Mouse (Mus musculus) embryonic stem cell, embryonic (primary cell): ENCODE data around the gene Cobll1.

ENCODE experiments used
- CTCF ChIA-PET, 4 experiments: fragments of 300-600 bp in 2 of 4; fragments of 350-600 bp in 2 of 4; sonication (Branson Sonifier 250); formaldehyde crosslinking; loops; one replicate each; lab custom pipeline; 2022; ENCODE audit warnings: inconsistent platforms in 2 of 4; lab: Charles Lee
- POLR2A ChIA-PET, 4 experiments: fragments of 300-600 bp in 2 of 4; fragments of 350-600 bp in 2 of 4; sonication (Branson Sonifier 250); formaldehyde crosslinking; loops; one replicate each; lab custom pipeline; 2022; ENCODE audit warnings: antibody characterized with exemption in 4 of 4, inconsistent platforms in 1 of 4; lab: Charles Lee

Cobll1 gene

DNA sequence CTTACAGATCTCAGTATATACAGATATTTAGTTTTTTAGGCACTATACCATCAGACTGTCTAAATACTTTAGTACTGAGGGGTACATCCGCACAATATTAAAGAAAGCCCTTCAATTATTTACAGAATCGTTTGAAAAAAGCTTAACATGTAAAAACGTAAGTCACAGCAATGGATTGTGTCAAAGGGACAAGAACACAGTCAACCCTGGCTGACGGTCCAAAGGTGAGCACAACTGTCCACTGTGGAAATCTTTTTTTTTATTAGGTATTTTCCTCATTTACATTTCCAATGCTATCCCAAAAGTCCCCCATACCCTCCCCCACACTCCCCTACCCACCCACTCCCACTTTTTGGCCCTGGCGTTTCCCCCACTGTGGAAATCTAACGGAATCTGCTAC is 67.1 kb downstream of the Cobll1 start:
- ChIA-PET POLR2A (interaction anchor here in 1 of 4 experiments (0.7 kb wide), 1 partner anchor 17 kb away, joined by 3 read pairs; no protein-coding TSS in a partner anchor), CTCF (no interaction called here)

DNA sequence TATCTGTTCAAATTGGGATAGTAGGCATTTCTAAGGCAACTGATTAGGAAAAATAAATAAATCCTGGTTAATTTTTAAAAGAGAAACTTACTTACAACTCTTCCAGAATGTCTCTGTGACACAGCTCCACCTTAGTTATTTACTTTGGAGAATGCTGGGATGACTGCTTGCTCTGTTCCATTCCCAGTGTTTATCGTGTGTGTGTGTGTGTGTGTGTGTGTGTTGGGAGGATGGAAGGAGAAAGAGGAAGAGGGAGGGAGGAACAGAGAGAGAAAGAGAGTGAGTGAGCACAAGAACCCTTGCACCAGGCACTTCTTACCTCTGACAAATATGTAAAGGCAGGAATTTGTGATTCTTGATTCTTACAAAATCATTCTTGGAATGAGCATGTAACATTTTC is 67.7 kb downstream of the Cobll1 start:
- POLR2A ChIA-PET, result no interaction called here
- CTCF ChIA-PET, result no interaction called here

- CTCF ChIA-PET, result no interaction called here
- POLR2A ChIA-PET, result no interaction called here
Observed at GRCm38 (mm10) chr2:65170693-65171456, 68.3 kb downstream of the Cobll1 start.

DNA sequence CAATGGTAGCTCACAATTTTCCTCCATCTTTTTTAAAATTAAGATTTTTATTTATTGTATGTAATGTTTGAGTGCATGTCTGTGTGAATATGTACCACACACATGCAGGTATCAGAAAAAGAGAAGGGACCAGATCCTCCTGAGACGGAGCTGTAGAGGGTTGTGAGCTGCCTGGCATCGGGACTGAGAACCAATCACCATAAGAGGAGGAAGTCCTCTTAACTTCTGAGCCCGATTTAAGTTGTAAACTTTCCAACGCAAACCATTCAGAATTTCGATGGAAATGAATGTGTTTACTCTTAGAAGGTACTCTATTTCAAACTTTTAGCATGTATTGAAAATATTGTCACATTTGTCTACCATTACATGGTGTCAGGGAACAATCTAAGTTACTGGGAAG is 68.9 kb downstream of the Cobll1 start:
- POLR2A ChIA-PET, result interaction anchor here in 1 of 4 experiments (0.7 kb wide), 1 partner anchor 12 kb away, joined by 3 read pairs; no protein-coding TSS in a partner anchor
- CTCF ChIA-PET, result no interaction called here

DNA sequence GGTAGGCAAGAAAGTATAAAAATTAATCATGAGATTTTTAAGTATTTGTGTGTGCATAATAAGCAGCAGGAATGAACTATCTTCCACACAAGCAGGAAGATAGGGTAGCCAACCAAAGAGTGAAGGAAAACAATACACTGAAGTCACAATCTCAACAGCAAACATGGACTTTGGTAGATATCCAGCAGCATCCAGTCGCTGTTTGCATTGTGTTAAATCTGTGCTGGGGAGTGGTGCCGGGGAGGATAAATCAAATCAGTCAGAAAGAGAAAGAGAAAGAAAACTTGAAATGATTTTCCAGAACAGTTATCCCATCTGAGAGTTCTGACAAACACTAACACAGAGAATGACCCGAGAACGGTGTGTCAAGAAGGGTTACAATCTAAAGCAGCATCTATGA is 75.2 kb downstream of the Cobll1 start:
- CTCF ChIA-PET, result no interaction called here
- POLR2A ChIA-PET, result no interaction called here

DNA sequence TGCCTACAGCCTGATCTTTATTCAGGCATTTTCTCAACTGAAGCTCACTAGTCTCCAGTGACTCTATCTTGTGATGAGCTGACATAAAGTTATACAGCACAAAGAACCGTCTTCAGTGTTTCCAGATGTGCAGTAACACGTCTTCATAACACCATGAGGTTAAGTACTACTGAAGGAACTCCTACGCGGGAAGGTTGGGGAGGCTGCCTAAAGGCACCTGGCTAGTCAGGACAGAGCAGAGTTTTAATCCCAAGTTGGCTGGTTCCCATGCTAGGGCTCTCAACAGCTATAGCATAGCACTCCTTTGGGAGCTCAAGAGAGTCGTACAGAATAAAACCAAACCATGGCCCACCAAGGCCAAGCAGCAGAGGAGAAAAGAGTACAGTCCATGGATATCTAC is 76.6 kb downstream of the Cobll1 start:
- CTCF ChIA-PET, result no interaction called here
- POLR2A ChIA-PET, result no interaction called here

DNA sequence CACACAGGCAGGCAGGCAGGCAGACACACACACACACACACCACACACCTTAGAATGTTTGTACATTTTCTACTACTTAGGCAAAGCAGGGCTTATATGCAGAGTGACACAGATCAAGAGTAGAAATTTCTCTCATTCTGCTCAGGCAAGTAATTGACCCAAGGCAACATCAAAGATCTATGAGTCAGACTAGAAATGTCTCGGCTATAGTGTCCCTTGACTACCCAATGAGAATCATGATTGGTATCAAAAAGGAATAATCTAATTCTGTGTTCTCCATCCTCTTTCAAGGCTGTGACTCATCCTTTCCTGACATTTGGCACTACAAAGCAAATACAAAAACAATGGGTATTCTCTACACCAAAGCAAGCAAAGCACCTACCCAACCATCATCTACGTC is 77.5 kb downstream of the Cobll1 start:
- ChIA-PET CTCF (no interaction called here), POLR2A (no interaction called here)

DNA sequence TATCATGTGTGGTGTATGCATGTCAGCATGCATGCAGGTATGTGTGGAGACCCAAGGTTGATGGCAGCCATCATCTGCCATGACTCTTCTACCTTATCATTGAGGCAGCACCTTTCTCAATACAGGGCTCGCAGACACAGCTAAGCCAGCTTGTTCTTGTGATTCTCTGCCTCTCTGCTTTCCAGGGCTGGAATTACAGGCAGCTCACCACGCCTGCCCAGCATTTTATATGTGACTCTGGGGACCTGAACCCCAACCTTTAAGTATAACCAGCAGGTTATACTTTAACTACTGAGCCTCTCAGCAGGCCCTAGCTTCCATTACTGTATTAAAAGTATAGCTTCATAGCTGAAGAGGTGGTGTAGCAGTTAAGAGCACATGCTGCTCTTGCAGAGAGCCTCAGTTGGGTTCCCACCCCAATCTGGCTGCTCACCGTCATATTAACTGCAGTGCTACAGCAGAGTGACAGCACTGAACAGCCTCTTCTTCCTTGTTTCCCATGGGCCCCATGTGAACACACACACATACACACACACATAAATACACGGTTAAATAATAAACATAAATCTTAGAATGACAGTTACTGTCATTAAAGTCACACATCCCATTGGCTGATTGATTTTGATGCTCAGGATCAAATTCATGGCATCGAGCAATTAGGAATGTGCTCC is 81.1 kb downstream of the Cobll1 start:
- CTCF ChIA-PET, result interaction anchor here in 1 of 4 experiments (0.8 kb wide), 1 partner anchor 118 kb away, joined by 3 read pairs; no protein-coding TSS in a partner anchor
- POLR2A ChIA-PET, result interaction anchor here in 1 of 4 experiments (0.7 kb wide), 1 partner anchor 177 kb away, joined by 3 read pairs; no protein-coding TSS in a partner anchor

DNA sequence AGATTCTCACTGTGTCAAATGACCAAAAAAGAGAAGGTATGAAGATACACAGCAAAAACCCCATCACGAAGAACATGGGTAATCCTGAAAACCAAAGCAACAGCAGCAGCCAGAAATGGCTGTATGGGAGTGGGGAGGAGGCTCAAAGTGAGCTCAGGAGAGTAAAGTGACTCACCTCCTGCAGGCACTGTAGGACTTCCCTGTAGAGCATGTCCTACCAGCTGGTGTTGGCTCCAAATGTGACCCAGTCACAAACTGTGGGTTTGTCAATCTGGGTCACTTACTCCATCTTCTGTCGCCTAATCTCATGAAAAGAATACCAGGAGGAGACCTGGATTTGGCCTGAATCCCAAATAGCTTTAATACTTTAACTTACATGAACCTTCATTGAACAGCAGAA is 81.9 kb downstream of the Cobll1 start:
- CTCF ChIA-PET, result interaction anchor here in 1 of 4 experiments (0.8 kb wide), 1 partner anchor 119 kb away, joined by 3 read pairs; no protein-coding TSS in a partner anchor
- POLR2A ChIA-PET, result no interaction called here

GRCm38 (mm10) chr2:65148928-65149327 is 90.3 kb downstream of the Cobll1 start:
- ChIA-PET POLR2A (no interaction called here), CTCF (interaction anchor here in 1 of 4 experiments (1.0 kb wide), 1 partner anchor 182 kb away, joined by 5 read pairs; no protein-coding TSS in a partner anchor)

GRCm38 (mm10) chr2:65147431-65147830 is 91.8 kb downstream of the Cobll1 start:
- ChIA-PET CTCF (interaction anchor here in 1 of 4 experiments (0.7 kb wide), 1 partner anchor 146 kb away, joined by 4 read pairs; no protein-coding TSS in a partner anchor), POLR2A (no interaction called here)

- POLR2A ChIA-PET, result no interaction called here
- CTCF ChIA-PET, result interaction anchor here in 1 of 4 experiments (1.2 kb wide), 1 partner anchor 186 kb away, joined by 3 read pairs; no protein-coding TSS in a partner anchor
Observed at GRCm38 (mm10) chr2:65145421-65146117, 93.6 kb downstream of the Cobll1 start.

DNA sequence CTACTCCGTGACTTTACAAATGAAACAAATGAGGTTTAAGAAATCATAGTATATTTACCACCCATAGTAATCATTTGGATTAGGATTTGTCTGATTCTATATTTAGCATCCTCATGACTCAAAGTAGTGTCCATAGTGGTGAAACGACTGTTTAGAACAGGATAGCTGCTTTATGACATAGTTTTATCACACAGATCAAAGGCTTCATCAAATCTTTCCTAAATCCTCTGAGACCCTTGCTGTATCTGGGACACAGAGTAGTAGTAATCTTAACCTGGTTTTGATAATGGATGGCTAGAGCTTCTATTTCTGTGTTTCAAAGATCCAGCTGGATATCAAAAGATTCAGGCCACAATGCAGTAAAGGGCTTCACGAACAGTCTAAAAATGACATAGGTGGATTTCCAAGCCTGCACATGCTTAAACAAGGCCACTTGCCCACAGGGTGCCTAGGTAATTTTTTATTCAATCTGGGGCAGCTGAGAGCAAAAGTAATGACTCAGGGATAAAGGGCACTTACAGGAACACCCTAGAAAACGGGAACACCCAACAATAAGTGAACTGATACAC is 98.0 kb downstream of the Cobll1 start:
- ChIA-PET POLR2A (no interaction called here), CTCF (no interaction called here)

GRCm38 (mm10) chr2:65140330-65140922 is 98.8 kb downstream of the Cobll1 start:
- CTCF ChIA-PET, result interaction anchor here in 1 of 4 experiments (0.6 kb wide), 1 partner anchor 959 kb away, joined by 3 read pairs; no protein-coding TSS in a partner anchor
- POLR2A ChIA-PET, result no interaction called here

GRCm38 (mm10) chr2:65139606-65140329 is 99.4 kb downstream of the Cobll1 start:
- POLR2A ChIA-PET, result no interaction called here
- CTCF ChIA-PET, result interaction anchor here in 1 of 4 experiments (0.6 kb wide), 2 partner anchors 960 to 961 kb away, joined by 3 to 5 read pairs; no protein-coding TSS in a partner anchor

- ChIA-PET CTCF (no interaction called here), POLR2A (no interaction called here)
Observed at GRCm38 (mm10) chr2:65138992-65139391, 100.2 kb downstream of the Cobll1 start.

- ChIA-PET CTCF (no interaction called here), POLR2A (no interaction called here)
Observed at GRCm38 (mm10) chr2:65126141-65126783, 112.9 kb downstream of the Cobll1 start.

DNA sequence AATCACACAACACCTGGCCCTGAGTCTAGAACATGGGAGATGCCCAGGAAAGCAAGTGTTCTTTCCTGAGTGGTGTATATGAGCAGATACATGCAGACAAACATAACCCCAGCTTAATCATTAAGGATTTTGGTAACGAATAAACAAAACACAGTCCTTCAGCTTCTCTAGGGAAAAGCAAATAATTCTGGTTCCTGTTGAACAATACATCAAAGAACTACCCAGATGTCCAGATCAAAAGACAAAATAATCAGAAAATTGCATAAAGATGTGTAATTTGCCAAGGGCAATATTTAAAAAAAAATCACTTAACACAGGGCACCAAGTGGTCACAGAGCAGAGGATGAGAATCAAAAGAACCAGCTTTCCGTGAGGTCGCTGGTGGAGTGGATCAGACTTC is 115.5 kb downstream of the Cobll1 start:
- ChIA-PET CTCF (interaction anchor here in 1 of 4 experiments (0.7 kb wide), 1 partner anchor 420 kb away, joined by 9 read pairs; no protein-coding TSS in a partner anchor), POLR2A (no interaction called here)
